Mouse (Mus musculus) frontal cortex, postnatal 10 days (tissue): ENCODE measurements around the gene Ntn4.

Source experiments
- DNase-seq, 2 experiments: peaks; one replicate each; pipeline ENCODE4 v3.0.0; 2022; ENCODE audit warnings: low spot score in 2 of 2, mixed read lengths in 1 of 2

The Ntn4 gene

GRCm38 (mm10) chr10:93640521-93640952, at the start of gene Ntn4:
Ntn4 (plus strand) TSS chr10:93640681.
- DNase-seq: peak in 1 of 2 experiments; percentile 20

GRCm38 (mm10) chr10:93592456-93592855, 48.0 kb upstream of the Ntn4 start:
- DNase-seq: no peak

- DNase-seq: peak; percentile 59 to 85
Measured at GRCm38 (mm10) chr10:93594022-93594482, 46.4 kb upstream of the Ntn4 start.

- DNase-seq: no peak
Measured at GRCm38 (mm10) chr10:93595831-93596230, 44.6 kb upstream of the Ntn4 start.

- no peak for DNase-seq
Measured at GRCm38 (mm10) chr10:93596641-93597040, 43.8 kb upstream of the Ntn4 start.

GRCm38 (mm10) chr10:93602309-93602708, 38.2 kb upstream of the Ntn4 start:
- no peak for DNase-seq

- DNase-seq: no peak
Measured at GRCm38 (mm10) chr10:93603256-93603655, 37.2 kb upstream of the Ntn4 start.

GRCm38 (mm10) chr10:93606326-93606725, 34.2 kb upstream of the Ntn4 start:
- DNase-seq: no peak

GRCm38 (mm10) chr10:93608051-93608450, 32.4 kb upstream of the Ntn4 start:
- no peak for DNase-seq

- DNase-seq: no peak
Measured at GRCm38 (mm10) chr10:93609236-93609635, 31.2 kb upstream of the Ntn4 start.

- DNase-seq: no peak
Measured at GRCm38 (mm10) chr10:93610896-93611295, 29.6 kb upstream of the Ntn4 start.

- peak in 1 of 2 experiments; percentile 12 for DNase-seq
Measured at GRCm38 (mm10) chr10:93611419-93612007, 29.0 kb upstream of the Ntn4 start.

- DNase-seq: no peak
Measured at GRCm38 (mm10) chr10:93614850-93615249, 25.6 kb upstream of the Ntn4 start.

- DNase-seq: no peak
Measured at GRCm38 (mm10) chr10:93620438-93621179, 19.9 kb upstream of the Ntn4 start.

GRCm38 (mm10) chr10:93623725-93624124, 16.8 kb upstream of the Ntn4 start:
- no peak for DNase-seq

GRCm38 (mm10) chr10:93624151-93624550, 16.3 kb upstream of the Ntn4 start:
- DNase-seq: no peak

GRCm38 (mm10) chr10:93630310-93630709, 10.2 kb upstream of the Ntn4 start:
- DNase-seq: no peak

GRCm38 (mm10) chr10:93632086-93632485, 8.4 kb upstream of the Ntn4 start:
- DNase-seq: no peak

GRCm38 (mm10) chr10:93633563-93633962, 6.9 kb upstream of the Ntn4 start:
- peak in 1 of 2 experiments; percentile 16 for DNase-seq

- no peak for DNase-seq
Measured at GRCm38 (mm10) chr10:93633971-93634370, 6.5 kb upstream of the Ntn4 start.

- DNase-seq: no peak
Measured at GRCm38 (mm10) chr10:93635941-93636340, 4.5 kb upstream of the Ntn4 start.

- peak in 1 of 2 experiments; percentile 21 for DNase-seq
Measured at GRCm38 (mm10) chr10:93640953-93641820, 706 bp downstream of the Ntn4 start.
